Mouse (Mus musculus) cortical plate, adult 2 months (tissue): Measurements from ENCODE around the gene Atad5.

ENCODE experiments used
- CTCF ChIP-seq: fragments of 200-500 bp; IDR thresholded peaks from 2 replicates; pipeline ENCODE4 v1.5.1; 2011; ENCODE audit warnings: mild to moderate bottlenecking, control low read depth, low read length; ENCODE audit not compliant: insufficient read depth; ENCODE audit errors: extremely low read depth
- POLR2A ChIP-seq: fragments of 200-500 bp; IDR thresholded peaks from 2 replicates; pipeline ENCODE4 v1.6.1; 2011; ENCODE audit warnings: mild to moderate bottlenecking, low read length, control low read depth; ENCODE audit not compliant: insufficient read depth; ENCODE audit errors: extremely low read depth

DNA sequence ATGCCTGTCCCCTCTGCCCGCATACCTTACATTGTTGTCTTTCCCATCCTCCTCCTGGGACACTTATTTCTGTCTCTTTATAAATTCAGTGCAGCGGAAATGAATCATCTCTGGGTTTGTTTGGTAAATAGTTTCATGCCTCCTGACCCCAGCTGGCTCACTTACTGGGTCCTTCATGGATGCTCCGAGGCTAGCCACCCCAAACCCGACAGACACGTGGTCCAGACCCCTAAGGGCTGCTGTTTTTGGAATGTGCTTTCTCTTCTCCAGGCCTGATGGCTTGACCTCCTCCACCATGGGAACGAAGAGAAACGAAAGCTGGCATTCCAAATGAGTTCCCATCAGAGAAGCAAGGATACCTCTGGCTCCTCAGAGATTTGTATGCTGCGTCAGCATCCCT lies 63.2 kb downstream of the Atad5 start:
- no peak for TF ChIP-seq POLR2A
- TF ChIP-seq CTCF, result no peak
